ENCODE assay signal across 9 mouse cellular contexts in genomic region chr9:51660908-51661874, GRCm38 (mm10).
DNase-seq lines count a peak whose midpoint lies in the region; ATAC-seq and TF ChIP-seq lines count a peak whose summit lies in the region.
"Had no signal": no experiment of that assay in that cellular context is flagged by ENCODE, and none has a peak within 500 bp of the region (broad histone marks: within the 10 kb centered on the region; RNA-seq: fewer than 3 reads in every experiment).

No protein-coding gene starts in this region.

- no peak overlapping the region for H3K9ac ChIP-seq in kidney, embryonic 16.5 days (replicated peaks; ENCODE audit: low read length)

- TF ChIP-seq CTCF in cerebellum, adult 2 months (IDR thresholded peaks at IDR 0.05; ENCODE audit: borderline replicate concordance, insufficient read depth, low read depth, low read length): no peak

- no peaks in the 10 kb centered on the region for H3K9me3 ChIP-seq in kidney, embryonic 16.5 days (ENCODE audit: low read length)

- no peak overlapping the region for H3K4me3 ChIP-seq in kidney, embryonic 16.5 days (ENCODE audit: low read length)
- no peak overlapping the region for H3K4me3 ChIP-seq in cerebellum, adult 2 months (replicated peaks; ENCODE audit: insufficient read depth, low read depth, low read length)

- peak; percentile 43 for DNase-seq in kidney, postnatal 14 days
- peak; percentile 2 to 23 for DNase-seq in right cerebral cortex, postnatal 36 days (ENCODE audit: low spot score in 2 of 2)
- no peak for DNase-seq in right cerebral cortex, postnatal 25 days
- DNase-seq in heart, postnatal 25 days (ENCODE audit: low spot score): peak; percentile 10
- peak; percentile 69 for DNase-seq in testis, postnatal 14 days (ENCODE audit: low spot score)
- DNase-seq in cerebellum, adult 2 months: no peak
- no peak for DNase-seq in urinary bladder, postnatal 10 days (ENCODE audit: low spot score)
- DNase-seq: thymus, postnatal 14 days had no signal

- H3K4me2 ChIP-seq in kidney, embryonic 16.5 days (replicated peaks; ENCODE audit: low read depth, low read length): no peak overlapping the region

- TF ChIP-seq POLR2A in cerebellum, adult 2 months (IDR thresholded peaks at IDR 0.05; ENCODE audit: borderline replicate concordance, insufficient read depth, low read length): no peak

- H3K4me1 ChIP-seq in kidney, embryonic 16.5 days (ENCODE audit: insufficient read depth, low read length): peaks cover 8% of the 10 kb centered on the region; the same call in 1 of the 2 replicates
- H3K4me1 ChIP-seq in cerebellum, adult 2 months (ENCODE audit: control insufficient read depth, insufficient read depth, low read length): no peaks in the 10 kb centered on the region

- 54% methylated on average over 7 of the region's 7 CpGs for WGBS in kidney, embryonic 16.5 days
- 47% methylated on average over 7 of the region's 7 CpGs for WGBS in cerebellum, adult 2 months

- no peaks in the 10 kb centered on the region for H3K27me3 ChIP-seq in kidney, embryonic 16.5 days (ENCODE audit: insufficient read depth, low read length)
- no peaks in the 10 kb centered on the region for H3K27me3 ChIP-seq in cerebellum, adult 2 months (ENCODE audit: control insufficient read depth, insufficient read depth, low read length)

- no peaks in the 10 kb centered on the region for H3K36me3 ChIP-seq in kidney, embryonic 16.5 days (ENCODE audit: insufficient read depth, low read length)

- intact Hi-C loops in heart, postnatal 25 days (cut with DNase I): no loop called here

- H3K27ac ChIP-seq in kidney, embryonic 16.5 days (ENCODE audit: low read length): no peak overlapping the region
- H3K27ac ChIP-seq in cerebellum, adult 2 months (ENCODE audit: insufficient read depth, low read length): no peak overlapping the region

- no peak for ATAC-seq in kidney, embryonic 16.5 days (ENCODE audit: low FRiP score, low TSS enrichment)

Comparison
In these comparisons a context has a peak if more than half of its experiments do, and no peak if none do; other contexts are left out.
1. DNase-seq: peak in kidney, postnatal 14 days (single experiment), right cerebral cortex, postnatal 36 days (2 of 2), heart, postnatal 25 days (single experiment) and testis, postnatal 14 days (single experiment); none in right cerebral cortex, postnatal 25 days (single experiment), cerebellum, adult 2 months (0 of 2) and urinary bladder, postnatal 10 days (single experiment).